Mouse (Mus musculus) kidney, embryonic 16.5 days (tissue): ENCODE results near the gene 5330417C22Rik. TPM values are rescaled to one million over a fixed set of nuclear protein-coding genes. Genes with fewer than 3 reads are reported as not detected.

ENCODE experiments used
- ATAC-seq: fragments of 200-750 bp; cut with Nextera tagmentation; 2 replicates; pipeline ENCODE4 v1.8.0; 2017; ENCODE audit warnings: moderate TSS enrichment; ENCODE audit not compliant: low FRiP score, low TSS enrichment
- H3K27ac ChIP-seq: fragments of 300-500 bp; sonication (generic); 2 replicates; pipeline ENCODE4 v1.5.1; 2014; ENCODE audit warnings: low read length
- H3K27me3 ChIP-seq: fragments of 300-500 bp; sonication (generic); 2 replicates; pipeline ENCODE4 v1.6.1; 2014; ENCODE audit warnings: low read length, control low read depth, mixed read lengths; ENCODE audit not compliant: insufficient read depth
- H3K36me3 ChIP-seq: fragments of 300-500 bp; sonication (generic); 2 replicates; pipeline ENCODE4 v1.6.1; 2014; ENCODE audit warnings: low read length, control low read depth, mixed read lengths; ENCODE audit not compliant: insufficient read depth
- H3K4me1 ChIP-seq: fragments of 300-500 bp; sonication (generic); 2 replicates; pipeline ENCODE4 v1.6.1; 2014; ENCODE audit warnings: low read length, control low read depth, mixed read lengths; ENCODE audit not compliant: insufficient read depth
- H3K4me2 ChIP-seq: fragments of 300-500 bp; sonication (generic); replicated peaks from 2 replicates; pipeline ENCODE4 v1.6.1; 2014; ENCODE audit warnings: low read depth, low read length
- H3K4me3 ChIP-seq: fragments of 300-500 bp; sonication (generic); 2 replicates; pipeline ENCODE4 v1.5.1; 2014; ENCODE audit warnings: mild to moderate bottlenecking, low read length
- H3K9ac ChIP-seq: fragments of 300-500 bp; sonication (generic); replicated peaks from 2 replicates; pipeline ENCODE4 v1.6.1; 2014; ENCODE audit warnings: low read length
- H3K9me3 ChIP-seq: fragments of 300-500 bp; sonication (generic); 2 replicates; pipeline ENCODE4 v1.6.1; 2016; ENCODE audit warnings: low read length, control low read depth
- WGBS: fragments of 180-500 bp; shearing (Covaris S2); extraction: QIAGEN DNeasy Blood & Tissue Kit; methylation state at CpG from one replicate; pipeline ENCODE4 v1.1.7; 2014; 5-methylcytosine and 5-hydroxymethylcytosine counted together
- polyA plus RNA-seq: library from polyadenylated mRNA; unstranded; fragments of >200 nt; fragmentation: Nextera tagmentation; extraction: Ambion mirVana; gene quantifications from 2 replicates; pipeline ENCODE4 v1.2.1, GENCODE M21; 2015

Gene 5330417C22Rik
- polyA plus RNA-seq, 1 experiment from 2014 or later = 1.4 TPM

GRCm38 (mm10) chr3:108563309-108563708 is 27.0 kb upstream of the 5330417C22Rik start:
- WGBS = 2% methylated on average over 4 of the region's 4 CpGs
- Histone ChIP-seq H3K9me3 (no peaks in the 10 kb centered on the region), H3K27me3 (no peaks in the 10 kb centered on the region), H3K36me3 (peaks cover 15% of the 10 kb centered on the region), H3K9ac (peak overlapping the region; percentile 89), H3K4me3 (peak overlapping the region; percentile 93), H3K4me2 (peak overlapping the region; percentile 88), H3K27ac (peak overlapping the region; percentile 94), H3K4me1 (peaks cover 16% of the 10 kb centered on the region)
- peak; percentile 14; the same call in 1 of the 2 replicates for ATAC-seq

- peak overlapping the region; percentile 88 for H3K4me2 ChIP-seq
- peak overlapping the region; percentile 93 for H3K4me3 ChIP-seq
- 6% methylated on average over 15 of the region's 15 CpGs for WGBS
- H3K9ac ChIP-seq = peak overlapping the region; percentile 89
- H3K9me3 ChIP-seq = no peaks in the 10 kb centered on the region
- peak; percentile 75 for ATAC-seq
- no peaks in the 10 kb centered on the region for H3K27me3 ChIP-seq
- peaks cover 16% of the 10 kb centered on the region for H3K4me1 ChIP-seq
- H3K27ac ChIP-seq = peak overlapping the region; percentile 94
- peaks cover 20% of the 10 kb centered on the region for H3K36me3 ChIP-seq
These were observed 26.5 kb upstream of the 5330417C22Rik start for GRCm38 (mm10) chr3:108562777-108563271.

GRCm38 (mm10) chr3:108562133-108562730 is 25.9 kb upstream of the 5330417C22Rik start, which contains the start of gene Tmem167b:
Gene Tmem167b (minus strand): TSS chr3:108562466.
- Histone ChIP-seq H3K27me3 (no peaks in the 10 kb centered on the region), H3K4me3 (peak within 1 kb of the TSS; percentile 93), H3K9ac (peak within 1 kb of the TSS; percentile 89), H3K4me1 (peaks cover 16% of the 10 kb centered on the region), H3K4me2 (peak within 1 kb of the TSS; percentile 88), H3K9me3 (no peaks in the 10 kb centered on the region), H3K36me3 (peaks cover 23% of the 10 kb centered on the region), H3K27ac (peak within 1 kb of the TSS; percentile 94)
- ATAC-seq = peak; percentile 97
- WGBS = under 1% methylated on average over 45 of the region's 45 CpGs

GRCm38 (mm10) chr3:108557888-108558287 is 21.6 kb upstream of the 5330417C22Rik start:
- H3K4me3 ChIP-seq = no peak overlapping the region
- no peaks in the 10 kb centered on the region for H3K9me3 ChIP-seq
- H3K4me2 ChIP-seq = no peak overlapping the region
- peaks cover 15% of the 10 kb centered on the region for H3K4me1 ChIP-seq
- ATAC-seq = no peak
- WGBS = 95% methylated on average over 4 of the region's 4 CpGs
- no peak overlapping the region for H3K27ac ChIP-seq
- H3K36me3 ChIP-seq = peaks cover 27% of the 10 kb centered on the region
- H3K9ac ChIP-seq = no peak overlapping the region
- no peaks in the 10 kb centered on the region for H3K27me3 ChIP-seq

- Histone ChIP-seq H3K27ac (peak overlapping the region; percentile 81), H3K27me3 (no peaks in the 10 kb centered on the region), H3K4me1 (peaks cover 3% of the 10 kb centered on the region; the same call in 1 of the 2 replicates), H3K4me3 (peak overlapping the region; percentile 76), H3K9ac (peak overlapping the region; percentile 94), H3K9me3 (no peaks in the 10 kb centered on the region), H3K36me3 (peaks cover 22% of the 10 kb centered on the region), H3K4me2 (peak overlapping the region; percentile 75)
- 19% methylated on average over 20 of the region's 22 CpGs for WGBS
- peak; percentile 98 for ATAC-seq
These were observed 18.4 kb upstream of the 5330417C22Rik start for GRCm38 (mm10) chr3:108554587-108555312.

GRCm38 (mm10) chr3:108554111-108554561 is 17.8 kb upstream of the 5330417C22Rik start:
- H3K9me3 ChIP-seq = no peaks in the 10 kb centered on the region
- peak overlapping the region; percentile 81 for H3K27ac ChIP-seq
- under 1% methylated on average over 42 of the region's 42 CpGs for WGBS
- ATAC-seq = peak; percentile 71
- peak overlapping the region; percentile 94 for H3K9ac ChIP-seq
- H3K4me1 ChIP-seq = peaks cover 3% of the 10 kb centered on the region; the same call in 1 of the 2 replicates
- no peaks in the 10 kb centered on the region for H3K27me3 ChIP-seq
- peaks cover 20% of the 10 kb centered on the region for H3K36me3 ChIP-seq
- H3K4me3 ChIP-seq = peak overlapping the region; percentile 76
- H3K4me2 ChIP-seq = peak overlapping the region; percentile 75

GRCm38 (mm10) chr3:108542299-108542698 is 6.0 kb upstream of the 5330417C22Rik start:
- no peaks in the 10 kb centered on the region for H3K36me3 ChIP-seq
- no peaks in the 10 kb centered on the region for H3K27me3 ChIP-seq
- no peak overlapping the region for H3K9ac ChIP-seq
- H3K9me3 ChIP-seq = no peaks in the 10 kb centered on the region
- no peak overlapping the region for H3K4me3 ChIP-seq
- H3K4me1 ChIP-seq = peaks cover 4% of the 10 kb centered on the region; the same call in 1 of the 2 replicates
- H3K27ac ChIP-seq = no peak overlapping the region
- 74% methylated on average over 11 of the region's 11 CpGs for WGBS
- ATAC-seq = no peak
- no peak overlapping the region for H3K4me2 ChIP-seq

GRCm38 (mm10) chr3:108537303-108537702 is 967 bp upstream of the 5330417C22Rik start:
- Histone ChIP-seq H3K9ac (peak overlapping the region; percentile 43; the same call in 1 of the 2 replicates), H3K36me3 (no peaks in the 10 kb centered on the region), H3K4me3 (peak overlapping the region; percentile 23; the same call in 1 of the 2 replicates), H3K4me2 (peak overlapping the region; percentile 50), H3K4me1 (peaks cover 12% of the 10 kb centered on the region; the same call in 1 of the 2 replicates), H3K27ac (no peak overlapping the region), H3K9me3 (no peaks in the 10 kb centered on the region), H3K27me3 (peaks cover 19% of the 10 kb centered on the region)
- ATAC-seq = peak; percentile 69; the same call in 1 of the 2 replicates
- 4% methylated on average over 17 of the region's 17 CpGs for WGBS

- H3K9ac ChIP-seq = no peak overlapping the region
- H3K27me3 ChIP-seq = peaks cover 19% of the 10 kb centered on the region
- ATAC-seq = no peak
- H3K27ac ChIP-seq = no peak overlapping the region
- WGBS = 5% methylated on average over 13 of the region's 15 CpGs
- peak overlapping the region; percentile 46 for H3K4me3 ChIP-seq
- H3K4me1 ChIP-seq = peaks cover 12% of the 10 kb centered on the region; the same call in 1 of the 2 replicates
- H3K4me2 ChIP-seq = peak overlapping the region; percentile 72
- no peaks in the 10 kb centered on the region for H3K9me3 ChIP-seq
- no peaks in the 10 kb centered on the region for H3K36me3 ChIP-seq
These were observed 330 bp downstream of the 5330417C22Rik start for GRCm38 (mm10) chr3:108535896-108536516.
